Mouse (Mus musculus) T-cell, adult 2 months (primary cell): ENCODE data around the gene Ifitm10.
A peak's percentile ranks its signal among the peaks of the same experiment; 100 is the strongest.
"Not testable (repeated sequence)": the region's sequence is repeated elsewhere in the genome, so short reads cannot be mapped to it uniquely, and the experiment has no call there.

Source experiments
- DNase-seq: peaks from one replicate; pipeline ENCODE4 v3.0.0; 2022; ENCODE audit warnings: low spot score

Ifitm10 gene

GRCm38 (mm10) chr7:142360743-142361142, 12.8 kb downstream of the Ifitm10 start:
- DNase-seq: no peak

GRCm38 (mm10) chr7:142359129-142359528, 14.4 kb downstream of the Ifitm10 start:
- no peak for DNase-seq

GRCm38 (mm10) chr7:142357566-142357965, 16.0 kb downstream of the Ifitm10 start:
- DNase-seq: no peak

GRCm38 (mm10) chr7:142354661-142355233, 18.8 kb downstream of the Ifitm10 start:
- no peak for DNase-seq

GRCm38 (mm10) chr7:142353854-142354253, 19.7 kb downstream of the Ifitm10 start:
- DNase-seq: peak; percentile 88

GRCm38 (mm10) chr7:142351569-142351968, 22.0 kb downstream of the Ifitm10 start:
- DNase-seq: peak; percentile 20

- DNase-seq: no peak
These were observed 24.1 kb downstream of the Ifitm10 start for GRCm38 (mm10) chr7:142349308-142349961.

GRCm38 (mm10) chr7:142347542-142347941, 26.0 kb downstream of the Ifitm10 start:
- DNase-seq: no peak

- no peak for DNase-seq
These were observed 31.3 kb downstream of the Ifitm10 start for GRCm38 (mm10) chr7:142342247-142342640.

GRCm38 (mm10) chr7:142341564-142342246, 31.8 kb downstream of the Ifitm10 start:
- no peak for DNase-seq

- peak; percentile 65 for DNase-seq
These were observed 33.1 kb downstream of the Ifitm10 start for GRCm38 (mm10) chr7:142340269-142340970.

GRCm38 (mm10) chr7:142335151-142335550, 38.4 kb downstream of the Ifitm10 start:
- DNase-seq: no peak

- DNase-seq: peak; percentile 80
These were observed 39.3 kb downstream of the Ifitm10 start for GRCm38 (mm10) chr7:142334246-142334645.

GRCm38 (mm10) chr7:142332741-142333140, 40.8 kb downstream of the Ifitm10 start:
- not testable (repeated sequence) for DNase-seq

GRCm38 (mm10) chr7:142331281-142331680, 42.3 kb downstream of the Ifitm10 start:
- DNase-seq: no peak

- DNase-seq: no peak
These were observed 43.3 kb downstream of the Ifitm10 start for GRCm38 (mm10) chr7:142330271-142330724.

GRCm38 (mm10) chr7:142328507-142328906, 45.0 kb downstream of the Ifitm10 start:
- no peak for DNase-seq

GRCm38 (mm10) chr7:142326714-142327445, 46.7 kb downstream of the Ifitm10 start:
- DNase-seq: no peak

GRCm38 (mm10) chr7:142323396-142324117, 50.0 kb downstream of the Ifitm10 start:
- DNase-seq: no peak

GRCm38 (mm10) chr7:142322641-142323040, 50.9 kb downstream of the Ifitm10 start:
- DNase-seq: no peak

GRCm38 (mm10) chr7:142321637-142322306, 51.8 kb downstream of the Ifitm10 start:
- DNase-seq: not testable (repeated sequence)
